Mouse (Mus musculus) myocyte (in vitro differentiated cells): ENCODE measurements around the gene Prkd3.

Experiments used
- E2F4 ChIP-seq: IDR thresholded peaks from one replicate; pipeline ENCODE4 v1.6.1; 2011; ENCODE audit warnings: mild to moderate bottlenecking, control low read depth, moderate library complexity; ENCODE audit not compliant: insufficient read depth
- MAX ChIP-seq: IDR thresholded peaks from one replicate; pipeline ENCODE4 v1.6.1; 2011; ENCODE audit warnings: low read depth, mild to moderate bottlenecking, control low read depth
- MYOD1 ChIP-seq, 3 experiments: IDR thresholded peaks; one replicate each; pipeline ENCODE4 v1.6.1; 2011; ENCODE audit warnings: control low read depth in 2 of 3, low read depth in 2 of 3, mild to moderate bottlenecking in 2 of 3, moderate library complexity in 1 of 3; ENCODE audit not compliant: insufficient read length in 2 of 3, control insufficient read depth in 1 of 3
- MYOG ChIP-seq, 3 experiments: IDR thresholded peaks; one replicate each; pipeline ENCODE4 v1.6.1; 2011; ENCODE audit warnings: control low read depth in 2 of 3, low read depth in 2 of 3, mild to moderate bottlenecking in 2 of 3; ENCODE audit not compliant: insufficient read length in 2 of 3, control insufficient read depth in 1 of 3, insufficient read depth in 1 of 3
- POLR2A ChIP-seq: IDR thresholded peaks from one replicate; pipeline ENCODE4 v1.6.1; 2011; ENCODE audit warnings: low read depth, mild to moderate bottlenecking, control low read depth, moderate library complexity; ENCODE audit not compliant: insufficient read length
- POLR2AphosphoS2 ChIP-seq: IDR thresholded peaks from one replicate; pipeline ENCODE4 v1.6.1; 2011; ENCODE audit warnings: low read depth, control low read depth; ENCODE audit not compliant: insufficient read length
- REST ChIP-seq: IDR thresholded peaks from one replicate; pipeline ENCODE4 v1.6.1; 2011; ENCODE audit warnings: mild to moderate bottlenecking, control low read depth, moderate library complexity; ENCODE audit not compliant: insufficient read depth, insufficient read length
- SRF ChIP-seq: IDR thresholded peaks from one replicate; pipeline ENCODE4 v1.6.1; 2011; ENCODE audit warnings: low read depth; ENCODE audit not compliant: control insufficient read depth, insufficient read length
- TCF12 ChIP-seq: IDR thresholded peaks from one replicate; pipeline ENCODE4 v1.6.1; 2011; ENCODE audit warnings: mild to moderate bottlenecking, control low read depth; ENCODE audit not compliant: poor library complexity, insufficient read depth, severe bottlenecking
- USF1 ChIP-seq: IDR thresholded peaks from one replicate; pipeline ENCODE4 v1.6.1; 2011; ENCODE audit warnings: low read depth, mild to moderate bottlenecking, control low read depth, moderate library complexity

DNA sequence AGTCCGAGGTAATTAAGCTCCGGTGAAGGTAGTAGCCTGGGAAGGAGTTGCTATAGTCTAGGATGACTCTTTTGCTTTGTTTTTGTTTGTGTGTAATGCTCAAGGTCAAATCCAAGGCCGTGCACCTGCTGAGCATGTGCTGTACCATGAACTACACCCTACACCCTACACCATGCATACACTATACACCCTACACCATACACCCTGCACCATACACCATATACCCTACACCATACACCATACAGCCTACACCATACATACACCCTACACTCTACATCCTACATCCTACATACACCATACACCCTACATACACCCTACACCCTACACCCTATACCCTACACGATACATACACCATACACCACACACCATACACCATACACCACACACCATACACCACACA lies 12.2 kb upstream of the Prkd3 start:
- TF ChIP-seq TCF12: no peak
- no peak for TF ChIP-seq POLR2A
- no peak for TF ChIP-seq E2F4
- no peak for TF ChIP-seq MAX
- TF ChIP-seq SRF: no peak
- TF ChIP-seq POLR2AphosphoS2: no peak
- no peak for TF ChIP-seq MYOD1 (IDR thresholded peaks at IDR 0.05; ENCODE audit: control insufficient read depth in 1 of 3, insufficient read length in 2 of 3, low read depth in 2 of 3)
- no peak for TF ChIP-seq REST
- no peak for TF ChIP-seq USF1
- TF ChIP-seq MYOG (IDR thresholded peaks at IDR 0.05; ENCODE audit: control insufficient read depth in 1 of 3, insufficient read depth in 1 of 3, insufficient read length in 2 of 3, low read depth in 2 of 3): no peak
